In genomic region chr11:120904561-120904960, GRCm38 (mm10) we compare ENCODE assay signal across 17 mouse cellular contexts. TPM values are rescaled to one million over a fixed set of nuclear protein-coding genes. Genes with fewer than 3 reads are reported as not detected.
DNase-seq lines count a peak whose midpoint lies in the region; ATAC-seq and TF ChIP-seq lines count a peak whose summit lies in the region.
"Had no signal": no experiment of that assay in that cellular context is flagged by ENCODE, and none has a peak within 500 bp of the region (broad histone marks: within the 10 kb centered on the region; RNA-seq: fewer than 3 reads in every experiment).

No protein-coding gene starts in this region.

- peak; percentile 72 for DNase-seq in heart, adult 11 months
- no peak for DNase-seq in heart, adult 8-10 months (ENCODE audit: low spot score)
- no peak for DNase-seq in heart, postnatal 25 days (ENCODE audit: low spot score)
- DNase-seq in liver, postnatal 0 days, result no peak
- DNase-seq in liver, embryonic 13.5 days, result no peak
- no peak for DNase-seq in liver, embryonic 11.5 days (ENCODE audit: low spot score)
- DNase-seq: adrenal gland, adult 2 months; adrenal gland, adult 8-10 months; adrenal gland, postnatal 14 days; adrenal gland, postnatal 25 days; B cell, adult 2 months; cerebellum, adult 11 months; cerebellum, adult 11-12 months had no signal

- H3K27me3 ChIP-seq in heart, embryonic 16.5 days (ENCODE audit: control insufficient read depth, insufficient read depth, low read length), result no peaks in the 10 kb centered on the region
- no peaks in the 10 kb centered on the region for H3K27me3 ChIP-seq in liver, embryonic 12.5 days (replicated peaks)
- H3K27me3 ChIP-seq in liver, postnatal 0 days (ENCODE audit: insufficient read depth, low read length), result no peaks in the 10 kb centered on the region
- H3K27me3 ChIP-seq in liver, embryonic 13.5 days, result no peaks in the 10 kb centered on the region
- H3K27me3 ChIP-seq in liver, embryonic 11.5 days (replicated peaks; ENCODE audit: control insufficient read depth, insufficient read depth, low read length), result no peaks in the 10 kb centered on the region
- H3K27me3 ChIP-seq: CH12.LX, Patski had no signal

- 0 out of 2 replicates have a peak overlapping the region, but pooled peaks have one; percentile 29 for H3K9ac ChIP-seq in heart, embryonic 16.5 days (ENCODE audit: low read length)
- no peak overlapping the region for H3K9ac ChIP-seq in liver, embryonic 12.5 days
- H3K9ac ChIP-seq in liver, postnatal 0 days (replicated peaks), result no peak overlapping the region
- H3K9ac ChIP-seq in liver, embryonic 13.5 days, result no peak overlapping the region
- no peak overlapping the region for H3K9ac ChIP-seq in liver, embryonic 11.5 days (ENCODE audit: low read depth, low read length)

- no peak for TF ChIP-seq EP300 in liver, postnatal 0 days (IDR thresholded peaks at IDR 0.05; ENCODE audit: low read depth)

- 91% methylated on average over 3 of the region's 3 CpGs for WGBS in heart, embryonic 16.5 days
- 81% methylated on average over 3 of the region's 3 CpGs for WGBS in liver, embryonic 12.5 days (ENCODE audit: insufficient replicate concordance)
- 91% methylated on average over 3 of the region's 3 CpGs for WGBS in liver, postnatal 0 days (ENCODE audit: insufficient replicate concordance)
- 88% methylated on average over 3 of the region's 3 CpGs for WGBS in liver, embryonic 13.5 days (ENCODE audit: insufficient replicate concordance)
- 96% methylated on average over 3 of the region's 3 CpGs for WGBS in liver, embryonic 11.5 days

- TF ChIP-seq CTCF in liver, postnatal 0 days (IDR thresholded peaks at IDR 0.05; ENCODE audit: low read depth), result no peak

- no peaks in the 10 kb centered on the region for H3K36me3 ChIP-seq in heart, embryonic 16.5 days (ENCODE audit: control insufficient read depth, insufficient read depth)
- H3K36me3 ChIP-seq in liver, embryonic 12.5 days, result peaks cover 3% of the 10 kb centered on the region; the same call in 1 of the 2 replicates
- no peaks in the 10 kb centered on the region for H3K36me3 ChIP-seq in liver, postnatal 0 days (replicated peaks; ENCODE audit: insufficient read depth, low read length)
- H3K36me3 ChIP-seq in liver, embryonic 13.5 days, result no peaks in the 10 kb centered on the region; the same call in 1 of the 2 replicates
- H3K36me3 ChIP-seq in liver, embryonic 11.5 days (ENCODE audit: control insufficient read depth, insufficient read depth, low read length), result no peaks in the 10 kb centered on the region

- ATAC-seq in heart, embryonic 16.5 days (replicated peaks; ENCODE audit: extremely low read depth, insufficient read depth, low FRiP score), result no peak
- no peak for ATAC-seq in liver, embryonic 12.5 days
- no peak for ATAC-seq in liver, postnatal 0 days
- ATAC-seq in liver, embryonic 13.5 days (ENCODE audit: low read depth), result no peak
- ATAC-seq in liver, embryonic 11.5 days (replicated peaks; ENCODE audit: low FRiP score), result no peak

- no peak overlapping the region for H3K27ac ChIP-seq in heart, embryonic 16.5 days (ENCODE audit: low read length)
- H3K27ac ChIP-seq in liver, embryonic 12.5 days, result 0 out of 2 replicates have a peak overlapping the region, but pooled peaks have one; percentile 5
- no peak overlapping the region for H3K27ac ChIP-seq in liver, postnatal 0 days (ENCODE audit: low read depth)
- H3K27ac ChIP-seq in liver, embryonic 13.5 days, result peak overlapping the region; percentile 34; the same call in 1 of the 2 replicates
- no peak overlapping the region for H3K27ac ChIP-seq in liver, embryonic 11.5 days (ENCODE audit: low read depth, low read length)

- H3K9me3 ChIP-seq in heart, embryonic 16.5 days (replicated peaks; ENCODE audit: control insufficient read depth, low read length), result no peaks in the 10 kb centered on the region
- no peaks in the 10 kb centered on the region for H3K9me3 ChIP-seq in liver, embryonic 12.5 days (replicated peaks)
- no peaks in the 10 kb centered on the region for H3K9me3 ChIP-seq in liver, postnatal 0 days (ENCODE audit: low read length)
- H3K9me3 ChIP-seq in liver, embryonic 13.5 days (replicated peaks), result no peaks in the 10 kb centered on the region
- H3K9me3 ChIP-seq in liver, embryonic 11.5 days (ENCODE audit: control insufficient read depth, low read length), result no peaks in the 10 kb centered on the region

- no peak overlapping the region for H3K4me3 ChIP-seq in heart, embryonic 16.5 days (ENCODE audit: low read length)
- no peak overlapping the region for H3K4me3 ChIP-seq in liver, embryonic 12.5 days
- no peak overlapping the region for H3K4me3 ChIP-seq in liver, postnatal 0 days (ENCODE audit: low read depth, low read length)
- H3K4me3 ChIP-seq in liver, embryonic 13.5 days (replicated peaks), result no peak overlapping the region
- no peak overlapping the region for H3K4me3 ChIP-seq in liver, embryonic 11.5 days (ENCODE audit: low read depth, low read length)

- intact Hi-C loops in heart, postnatal 25 days (cut with DNase I), result loop anchor here (2.0 kb wide), 1 partner anchor 80 kb away; the partner anchor contains the start of gene Fasn

- no peaks in the 10 kb centered on the region for H3K4me1 ChIP-seq in heart, embryonic 16.5 days (ENCODE audit: control insufficient read depth, insufficient read depth, low read length)
- H3K4me1 ChIP-seq in liver, embryonic 12.5 days, result peaks cover 54% of the 10 kb centered on the region
- H3K4me1 ChIP-seq in liver, postnatal 0 days (ENCODE audit: insufficient read depth), result peaks cover 33% of the 10 kb centered on the region
- peaks cover 46% of the 10 kb centered on the region for H3K4me1 ChIP-seq in liver, embryonic 13.5 days (replicated peaks)
- H3K4me1 ChIP-seq in liver, embryonic 11.5 days (replicated peaks; ENCODE audit: control insufficient read depth, insufficient read depth, low read length), result peaks cover 24% of the 10 kb centered on the region

- no peak overlapping the region for H3K4me2 ChIP-seq in heart, embryonic 16.5 days (ENCODE audit: low read depth, low read length)
- no peak overlapping the region for H3K4me2 ChIP-seq in liver, embryonic 12.5 days
- no peak overlapping the region for H3K4me2 ChIP-seq in liver, postnatal 0 days (ENCODE audit: low read depth, low read length)
- no peak overlapping the region for H3K4me2 ChIP-seq in liver, embryonic 13.5 days
- no peak overlapping the region for H3K4me2 ChIP-seq in liver, embryonic 11.5 days

RNA-seq across cellular contexts. Expression of gene Ccdc57, which starts 28.1 kb away (rescaled TPM):
- 1 to 10 TPM in 2 of 4 experiments, under 1 TPM in 2; 0.72 to 1.7 (median 1.2) TPM for total RNA-seq in heart, adult 8-10 months (2022)
- polyA plus RNA-seq in heart, embryonic 16.5 days (2015; fragmentation: Nextera tagmentation; extraction: Ambion mirVana), result 4.0 and 4.5 TPM in 2 replicates
- 1 to 10 TPM; 1.2 to 1.3 TPM for total RNA-seq in heart, postnatal 25 days (2021)
- 2.9 and 3.2 TPM in 2 replicates for polyA plus RNA-seq in liver, embryonic 12.5 days (2016; fragmentation: Nextera tagmentation; extraction: Ambion mirVana)
- polyA plus RNA-seq in liver, postnatal 0 days (2015; fragmentation: Nextera tagmentation; extraction: Ambion mirVana), result 1.2 and 1.4 TPM in 2 replicates
- 1.8 TPM in 2 replicates for polyA plus RNA-seq in liver, embryonic 13.5 days (2015; fragmentation: Nextera tagmentation; extraction: Ambion mirVana)
- polyA plus RNA-seq in liver, embryonic 11.5 days (2014; fragmentation: Nextera tagmentation; extraction: Ambion mirVana), result 4.2 and 4.7 TPM in 2 replicates

RNA-seq across cellular contexts. Expression of gene Slc16a3, which starts 43.7 kb away (rescaled TPM):
- 1 to 10 TPM; 1.0 to 3.7 (median 1.3) TPM for total RNA-seq in heart, adult 8-10 months (2022)
- polyA plus RNA-seq in heart, embryonic 16.5 days (2015; fragmentation: Nextera tagmentation; extraction: Ambion mirVana), result 164 and 206 TPM in 2 replicates
- 1 to 10 TPM in 1 of 2 experiments, under 1 TPM in 1; 0.87 to 2.1 TPM for total RNA-seq in heart, postnatal 25 days (2021)
- 166 and 170 TPM in 2 replicates for polyA plus RNA-seq in liver, embryonic 12.5 days (2016; fragmentation: Nextera tagmentation; extraction: Ambion mirVana)
- polyA plus RNA-seq in liver, postnatal 0 days (2015; fragmentation: Nextera tagmentation; extraction: Ambion mirVana), result 9.9 and 13.9 TPM in 2 replicates
- polyA plus RNA-seq in liver, embryonic 13.5 days (2015; fragmentation: Nextera tagmentation; extraction: Ambion mirVana), result 71.4 and 81.7 TPM in 2 replicates
- polyA plus RNA-seq in liver, embryonic 11.5 days (2014; fragmentation: Nextera tagmentation; extraction: Ambion mirVana), result 257 and 272 TPM in 2 replicates

Comparison
In these comparisons a context has a peak if more than half of its experiments do, and no peak if none do; other contexts are left out.
1. H3K27ac ChIP-seq: peak in liver, embryonic 12.5 days (single experiment) and liver, embryonic 13.5 days (single experiment); none in heart, embryonic 16.5 days (single experiment), liver, postnatal 0 days (single experiment) and liver, embryonic 11.5 days (single experiment).